Mouse (Mus musculus): ENCODE measurements at regions not wholly inside any gene's neighbourhood (a gene's known extent, or its start where the extent isn't known, plus 50 kb on each side); places are given as distances from the start of the nearest gene placed in this dataset.

- Histone ChIP-seq H3K4me3 (ENCODE audit: low read depth, low read length) (no peak overlapping the region), H3K36me3 (ENCODE audit: control insufficient read depth, insufficient read depth, low read length) (no peaks in the 10 kb centered on the region), H3K9me3 (replicated peaks; ENCODE audit: control insufficient read depth, low read length, poor library complexity, severe bottlenecking) (no peaks in the 10 kb centered on the region), H3K27ac (ENCODE audit: low read length) (no peak overlapping the region), H3K4me1 (ENCODE audit: control insufficient read depth, insufficient read depth, low read length) (no peaks in the 10 kb centered on the region), H3K4me2 (ENCODE audit: low read length) (no peak overlapping the region), H3K27me3 (ENCODE audit: control insufficient read depth, insufficient read depth, low read depth, low read length) (no peaks in the 10 kb centered on the region), H3K9ac (ENCODE audit: low read depth, low read length) (no peak overlapping the region)
- no peak for ATAC-seq
- WGBS: 77% methylated on average over 9 of the region's 9 CpGs
These were observed 114.8 kb upstream of the Ptpn1 start for GRCm38 (mm10) chr2:167817030-167817429.

DNA sequence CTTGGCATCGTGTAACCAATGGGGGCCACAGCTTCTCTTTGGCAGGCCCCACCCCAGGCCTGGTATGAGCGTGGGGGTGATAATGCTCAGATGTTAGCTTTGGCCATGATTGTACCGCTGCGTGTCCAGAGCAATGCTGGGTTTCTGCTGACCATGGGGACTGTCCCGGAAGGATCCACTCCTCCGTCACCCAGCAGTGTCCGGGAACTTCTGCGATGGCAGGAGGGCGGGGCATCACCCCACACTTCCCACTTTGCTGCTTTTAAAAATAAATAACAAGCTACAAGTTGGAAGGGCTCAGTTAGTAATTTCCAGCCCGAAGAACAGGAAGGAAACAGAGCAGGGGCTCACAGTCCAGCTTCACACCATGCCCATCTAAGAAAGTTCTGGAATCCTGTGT lies 116.7 kb upstream of the Ptpn1 start:
- Histone ChIP-seq H3K4me2 (ENCODE audit: low read length) (no peak overlapping the region), H3K9me3 (replicated peaks; ENCODE audit: control insufficient read depth, low read length, poor library complexity, severe bottlenecking) (no peaks in the 10 kb centered on the region), H3K4me3 (ENCODE audit: low read depth, low read length) (no peak overlapping the region), H3K9ac (ENCODE audit: low read depth, low read length) (no peak overlapping the region), H3K27ac (ENCODE audit: low read length) (no peak overlapping the region), H3K4me1 (ENCODE audit: control insufficient read depth, insufficient read depth, low read length) (no peaks in the 10 kb centered on the region), H3K36me3 (ENCODE audit: control insufficient read depth, insufficient read depth, low read length) (no peaks in the 10 kb centered on the region), H3K27me3 (ENCODE audit: control insufficient read depth, insufficient read depth, low read depth, low read length) (no peaks in the 10 kb centered on the region)
- ATAC-seq: no peak
- 90% methylated on average over 10 of the region's 10 CpGs for WGBS

- H3K27me3 ChIP-seq (ENCODE audit: control insufficient read depth, insufficient read depth, low read depth, low read length): no peaks in the 10 kb centered on the region
- no peak overlapping the region for H3K4me3 ChIP-seq (ENCODE audit: low read depth, low read length)
- H3K9me3 ChIP-seq (replicated peaks; ENCODE audit: control insufficient read depth, low read length, poor library complexity, severe bottlenecking): no peaks in the 10 kb centered on the region
- no peaks in the 10 kb centered on the region for H3K36me3 ChIP-seq (ENCODE audit: control insufficient read depth, insufficient read depth, low read length)
- no peak overlapping the region for H3K27ac ChIP-seq (ENCODE audit: low read length)
- no peaks in the 10 kb centered on the region for H3K4me1 ChIP-seq (ENCODE audit: control insufficient read depth, insufficient read depth, low read length)
- no peak for ATAC-seq
- no peak overlapping the region for H3K9ac ChIP-seq (ENCODE audit: low read depth, low read length)
- WGBS: 90% methylated on average over 5 of the region's 5 CpGs
- no peak overlapping the region for H3K4me2 ChIP-seq (ENCODE audit: low read length)
These were observed 119.6 kb upstream of the Tmem189 start for GRCm38 (mm10) chr2:167809256-167809655.

DNA sequence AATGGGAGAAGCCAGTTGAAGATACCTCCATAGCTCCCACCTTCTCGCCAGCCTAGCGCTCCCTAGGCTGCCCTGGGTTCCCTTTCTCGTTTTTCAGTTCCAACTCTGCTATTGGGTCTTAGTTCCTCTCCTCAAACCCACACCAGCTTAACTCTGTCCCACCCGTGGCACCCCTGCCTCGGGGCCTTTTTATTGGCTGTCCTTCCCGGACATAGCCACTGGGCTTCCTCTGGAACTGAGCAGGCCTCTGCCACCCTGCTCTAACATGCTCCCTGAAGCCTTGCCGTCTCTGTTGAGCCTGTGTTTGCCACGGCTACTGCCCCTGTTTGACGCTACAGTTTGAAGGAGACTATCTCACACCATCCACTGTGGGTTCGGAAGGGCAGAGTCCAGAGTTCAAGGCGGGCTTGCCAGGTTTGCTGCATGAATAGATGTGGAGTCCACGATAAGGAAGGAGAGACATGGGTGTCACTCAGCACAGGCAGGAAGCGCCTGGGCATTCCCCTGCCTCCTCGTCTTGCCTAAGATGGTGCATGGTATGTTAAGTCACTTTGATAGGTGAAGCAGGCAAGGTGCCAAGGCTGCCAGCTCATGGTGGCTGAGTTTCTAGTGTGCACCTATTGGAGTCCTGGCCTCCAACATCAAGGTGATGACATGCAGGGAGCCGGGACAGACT lies 116.1 kb upstream of the Tmem189 start:
- H3K36me3 ChIP-seq (ENCODE audit: control insufficient read depth, insufficient read depth, low read length): no peaks in the 10 kb centered on the region
- WGBS: 85% methylated on average over 15 of the region's 15 CpGs
- H3K9me3 ChIP-seq (replicated peaks; ENCODE audit: control insufficient read depth, low read length, poor library complexity, severe bottlenecking): no peaks in the 10 kb centered on the region
- no peak overlapping the region for H3K9ac ChIP-seq (ENCODE audit: low read depth, low read length)
- no peak overlapping the region for H3K27ac ChIP-seq (ENCODE audit: low read length)
- H3K4me1 ChIP-seq (ENCODE audit: control insufficient read depth, insufficient read depth, low read length): no peaks in the 10 kb centered on the region
- H3K27me3 ChIP-seq (ENCODE audit: control insufficient read depth, insufficient read depth, low read depth, low read length): no peaks in the 10 kb centered on the region
- H3K4me2 ChIP-seq (ENCODE audit: low read length): no peak overlapping the region
- no peak for ATAC-seq
- H3K4me3 ChIP-seq (ENCODE audit: low read depth, low read length): no peak overlapping the region

DNA sequence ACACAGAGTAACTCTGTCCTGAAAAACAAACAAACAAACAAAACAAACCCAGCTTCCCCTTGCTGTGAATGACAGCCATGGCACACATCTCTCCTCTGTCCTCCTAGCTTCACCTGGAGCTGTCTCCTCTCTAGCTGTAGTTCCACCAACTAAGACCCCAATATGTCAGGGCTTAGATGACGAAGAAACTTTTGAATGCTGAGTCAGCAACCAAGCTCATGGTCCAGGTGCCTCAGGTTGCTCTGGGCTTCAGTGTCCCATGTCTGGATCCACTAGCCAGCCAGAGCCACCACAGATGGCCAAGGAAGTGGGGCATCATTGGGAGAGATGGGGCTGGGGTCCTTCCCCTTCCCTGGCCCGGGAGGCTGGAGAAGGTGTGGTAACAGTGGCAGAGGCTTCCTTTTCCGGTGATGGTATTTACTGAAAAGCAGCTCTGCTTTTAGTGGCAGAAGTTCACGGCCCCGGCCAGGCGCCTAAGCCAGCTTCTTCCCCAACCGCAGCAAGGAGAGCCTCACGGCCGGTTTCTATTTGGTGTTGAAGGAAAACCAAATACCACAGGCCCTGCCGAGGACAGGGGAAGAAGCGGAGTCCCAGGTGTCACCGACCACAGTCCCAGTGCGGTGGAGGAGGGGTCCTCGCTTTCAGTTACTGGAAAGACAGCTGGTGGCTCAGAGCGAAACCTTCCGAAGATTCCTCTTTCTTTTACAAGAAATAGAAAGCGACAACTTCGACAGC lies 115.0 kb upstream of the Tmem189 start:
- Histone ChIP-seq H3K4me3 (ENCODE audit: low read depth, low read length) (no peak overlapping the region), H3K27ac (ENCODE audit: low read length) (no peak overlapping the region), H3K36me3 (ENCODE audit: control insufficient read depth, insufficient read depth, low read length) (no peaks in the 10 kb centered on the region), H3K9ac (ENCODE audit: low read depth, low read length) (no peak overlapping the region), H3K4me1 (ENCODE audit: control insufficient read depth, insufficient read depth, low read length) (no peaks in the 10 kb centered on the region), H3K9me3 (replicated peaks; ENCODE audit: control insufficient read depth, low read length, poor library complexity, severe bottlenecking) (no peaks in the 10 kb centered on the region), H3K4me2 (ENCODE audit: low read length) (no peak overlapping the region), H3K27me3 (ENCODE audit: control insufficient read depth, insufficient read depth, low read depth, low read length) (no peaks in the 10 kb centered on the region)
- 78% methylated on average over 18 of the region's 18 CpGs for WGBS
- no peak for ATAC-seq

GRCm38 (mm10) chr2:167802494-167802893 lies 112.9 kb upstream of the Tmem189 start:
- 83% methylated on average over 9 of the region's 9 CpGs for WGBS
- no peak overlapping the region for H3K27ac ChIP-seq (ENCODE audit: low read length)
- no peak for ATAC-seq

GRCm38 (mm10) chr2:167801389-167801788 lies 111.8 kb upstream of the Tmem189 start:
- 92% methylated on average over 10 of the region's 10 CpGs for WGBS
- Histone ChIP-seq H3K9ac (ENCODE audit: low read depth, low read length) (no peak overlapping the region), H3K27ac (ENCODE audit: low read length) (no peak overlapping the region), H3K36me3 (ENCODE audit: control insufficient read depth, insufficient read depth, low read length) (no peaks in the 10 kb centered on the region), H3K9me3 (replicated peaks; ENCODE audit: control insufficient read depth, low read length, poor library complexity, severe bottlenecking) (no peaks in the 10 kb centered on the region), H3K4me3 (ENCODE audit: low read depth, low read length) (no peak overlapping the region), H3K4me2 (ENCODE audit: low read length) (no peak overlapping the region), H3K4me1 (ENCODE audit: control insufficient read depth, insufficient read depth, low read length) (no peaks in the 10 kb centered on the region), H3K27me3 (ENCODE audit: control insufficient read depth, insufficient read depth, low read depth, low read length) (no peaks in the 10 kb centered on the region)
- ATAC-seq: no peak

More at GRCm38 (mm10) chr2:167802494-167802893, 112.9 kb upstream of the Tmem189 start:
- no peaks in the 10 kb centered on the region for H3K27me3 ChIP-seq (ENCODE audit: control insufficient read depth, insufficient read depth, low read depth, low read length)
- H3K36me3 ChIP-seq (ENCODE audit: control insufficient read depth, insufficient read depth, low read length): no peaks in the 10 kb centered on the region
- H3K4me3 ChIP-seq (ENCODE audit: low read depth, low read length): no peak overlapping the region
- H3K4me1 ChIP-seq (ENCODE audit: control insufficient read depth, insufficient read depth, low read length): no peaks in the 10 kb centered on the region
- no peak overlapping the region for H3K9ac ChIP-seq (ENCODE audit: low read depth, low read length)
- no peak overlapping the region for H3K4me2 ChIP-seq (ENCODE audit: low read length)
- no peaks in the 10 kb centered on the region for H3K9me3 ChIP-seq (replicated peaks; ENCODE audit: control insufficient read depth, low read length, poor library complexity, severe bottlenecking)

- Histone ChIP-seq H3K27ac (ENCODE audit: low read length) (no peak overlapping the region), H3K27me3 (ENCODE audit: control insufficient read depth, insufficient read depth, low read depth, low read length) (no peaks in the 10 kb centered on the region), H3K36me3 (ENCODE audit: control insufficient read depth, insufficient read depth, low read length) (no peaks in the 10 kb centered on the region), H3K4me3 (ENCODE audit: low read depth, low read length) (no peak overlapping the region), H3K4me2 (ENCODE audit: low read length) (no peak overlapping the region), H3K9ac (ENCODE audit: low read depth, low read length) (no peak overlapping the region), H3K4me1 (ENCODE audit: control insufficient read depth, insufficient read depth, low read length) (no peaks in the 10 kb centered on the region), H3K9me3 (replicated peaks; ENCODE audit: control insufficient read depth, low read length, poor library complexity, severe bottlenecking) (no peaks in the 10 kb centered on the region)
- no peak for ATAC-seq
- 70% methylated on average over 11 of the region's 11 CpGs for WGBS
These were observed 111.1 kb upstream of the Tmem189 start for GRCm38 (mm10) chr2:167800648-167801245.

Data from midbrain, embryonic 16.5 days (tissue).